Mouse (Mus musculus) kidney, postnatal 25 days (tissue): ENCODE results near the gene 9930111J21Rik2.
"Not testable (repeated sequence)": the region's sequence is repeated elsewhere in the genome, so short reads cannot be mapped to it uniquely, and the experiment has no call there.

ENCODE experiments used
- DNase-seq, 2 experiments: peaks; one replicate each; pipeline ENCODE4 v3.0.0; 2021; ENCODE audit warnings: mixed read lengths in 2 of 2

The 9930111J21Rik2 gene

DNA sequence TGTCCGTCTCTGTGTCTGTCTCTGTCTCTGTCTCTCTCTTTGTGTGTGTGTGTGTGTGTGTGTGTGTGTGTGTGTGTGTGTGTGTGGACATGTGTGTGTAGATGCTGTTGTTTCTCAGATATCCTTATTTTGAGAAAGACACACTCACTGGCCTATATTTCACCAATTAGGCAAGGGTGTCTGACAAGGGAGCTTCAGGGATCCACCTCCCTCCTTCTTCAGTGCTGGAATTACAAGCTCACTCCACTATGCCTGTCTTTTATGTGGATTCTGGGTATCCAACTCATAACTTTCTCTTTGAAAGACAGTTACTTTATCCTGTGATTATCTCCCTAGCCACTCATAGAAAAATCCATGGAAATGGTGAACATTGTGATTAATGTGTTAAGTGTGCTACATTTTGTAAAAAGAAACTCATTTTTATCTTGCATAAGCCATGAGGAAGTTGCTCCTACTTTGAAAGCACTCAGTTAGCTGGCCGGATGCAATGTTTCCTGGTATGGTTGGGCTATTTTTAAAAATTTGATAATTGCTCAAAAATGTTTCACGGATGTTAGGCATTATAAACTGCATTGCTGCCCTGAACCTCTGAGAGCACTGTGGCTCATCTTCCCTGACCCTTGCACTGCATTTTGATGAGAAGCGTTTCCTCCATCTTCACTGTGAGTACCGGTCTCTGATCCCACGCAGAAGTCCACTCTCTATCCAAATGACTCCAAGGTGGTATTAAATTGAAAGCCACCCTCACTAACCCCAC is 25.1 kb upstream of the 9930111J21Rik2 start, which contains the start of gene Ifi47:
TSS of gene Ifi47 (plus strand) at position 587 of the 757 bp plus-strand sequence.
- DNase-seq = peak; percentile 37 to 56

- DNase-seq = no peak
These were observed 17.3 kb upstream of the 9930111J21Rik2 start for GRCm38 (mm10) chr11:49068358-49068757.

GRCm38 (mm10) chr11:49063713-49064469 is 12.8 kb upstream of the 9930111J21Rik2 start, which contains the start of gene Tgtp2:
Tgtp2 (minus strand) TSS chr11:49064206.
- DNase-seq = peak in 1 of 2 experiments; percentile 33

GRCm38 (mm10) chr11:49061865-49062264 is 10.8 kb upstream of the 9930111J21Rik2 start:
- not testable (repeated sequence) for DNase-seq

DNA sequence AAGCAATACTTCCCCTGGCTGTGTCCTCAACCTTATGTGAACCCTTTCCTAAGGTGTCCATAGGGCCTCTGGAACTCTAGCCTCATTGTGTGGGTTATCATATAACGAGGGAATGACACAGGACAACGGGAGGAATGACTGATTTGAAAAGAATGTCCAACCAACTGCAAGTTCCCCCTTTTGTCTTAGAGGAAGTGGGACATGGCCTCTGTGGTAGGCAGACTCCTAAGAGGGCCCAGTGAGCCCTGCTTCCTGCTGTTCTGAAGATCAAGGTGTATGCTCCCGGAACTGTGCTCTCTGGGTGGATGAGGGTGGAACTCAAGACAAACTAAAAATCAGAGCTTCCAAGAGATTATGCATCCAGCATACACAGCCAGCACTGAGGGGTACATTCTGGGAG is 9.0 kb upstream of the 9930111J21Rik2 start:
- DNase-seq = not testable (repeated sequence)

DNA sequence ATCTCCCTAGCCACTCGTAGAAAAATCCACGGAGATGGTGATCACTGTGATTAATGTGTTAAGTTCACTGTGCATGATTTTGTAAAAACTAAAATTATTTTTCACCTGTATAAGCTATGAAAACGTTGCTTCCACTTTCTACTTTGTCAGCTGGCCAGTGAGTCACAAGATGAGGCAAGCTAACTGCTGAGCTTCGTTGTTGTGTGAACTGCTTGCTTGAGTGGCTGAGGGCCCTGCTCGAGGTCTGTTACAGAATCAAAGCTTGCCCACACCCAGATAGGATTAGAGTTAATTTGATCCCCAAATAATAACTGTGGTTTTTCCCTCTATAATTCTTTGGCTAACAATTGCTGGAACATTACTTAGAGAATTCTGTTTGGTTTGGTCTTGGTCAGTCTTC is 852 bp upstream of the 9930111J21Rik2 start:
- DNase-seq = not testable (repeated sequence)

DNA sequence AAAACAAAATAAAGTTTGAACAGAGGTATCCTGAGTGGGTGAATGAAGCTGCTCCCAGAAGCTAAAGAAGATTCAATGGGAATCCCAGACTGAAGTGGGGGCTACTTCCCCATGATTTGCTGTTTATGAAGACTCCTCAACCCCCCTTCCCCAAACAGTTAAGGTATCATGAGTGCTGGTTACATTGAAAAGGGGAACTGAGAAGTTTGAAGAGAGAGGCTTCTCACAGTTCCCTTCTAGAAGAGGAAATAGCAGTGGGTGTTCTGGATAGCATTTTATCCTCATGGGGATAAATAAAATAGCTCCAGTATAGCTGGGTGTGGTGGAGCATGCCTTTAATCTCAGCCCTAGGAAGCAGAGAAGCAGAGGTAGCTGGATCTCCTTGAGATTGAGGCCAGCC is 978 bp downstream of the 9930111J21Rik2 start:
- DNase-seq = not testable (repeated sequence)

GRCm38 (mm10) chr11:49012074-49012473 is 39.0 kb downstream of the 9930111J21Rik2 start:
- DNase-seq = not testable (repeated sequence)

GRCm38 (mm10) chr11:49006785-49007184 is 44.3 kb downstream of the 9930111J21Rik2 start:
- peak in 1 of 2 experiments; percentile 42 for DNase-seq

GRCm38 (mm10) chr11:49006317-49006716 is 44.7 kb downstream of the 9930111J21Rik2 start:
- not testable (repeated sequence) for DNase-seq

- not testable (repeated sequence) for DNase-seq
These were observed 50.6 kb downstream of the 9930111J21Rik2 start for GRCm38 (mm10) chr11:49000411-49000810.

- not testable (repeated sequence) for DNase-seq
These were observed 57.0 kb downstream of the 9930111J21Rik2 start, which contains the start of gene Tgtp1 for GRCm38 (mm10) chr11:48994018-48994417. Tgtp1 (minus strand) TSS chr11:48994172.

DNA sequence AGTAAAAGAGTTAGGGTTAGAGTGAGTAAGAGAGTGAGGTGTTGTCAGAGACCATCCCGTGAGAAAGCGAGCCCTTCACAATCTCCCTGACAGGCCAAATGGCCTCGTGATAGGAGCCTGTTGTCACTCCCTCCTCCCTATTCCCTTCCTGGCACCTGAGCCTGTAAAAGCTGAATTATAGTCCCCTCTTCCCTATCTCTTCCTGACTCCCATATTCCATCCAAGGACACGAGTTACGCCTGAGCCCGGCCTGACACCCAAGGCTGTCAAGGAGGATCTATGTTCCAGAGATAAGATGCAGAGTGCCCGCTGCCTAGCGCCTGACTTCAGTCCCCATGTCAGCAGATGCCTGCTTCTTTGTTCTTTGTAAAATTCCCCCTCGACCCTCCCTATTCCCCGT is 57.7 kb downstream of the 9930111J21Rik2 start:
- DNase-seq = peak in 1 of 2 experiments; percentile 25

- DNase-seq = peak; percentile 16 to 31
These were observed 59.1 kb downstream of the 9930111J21Rik2 start, which contains the start of gene Gm12185 for GRCm38 (mm10) chr11:48991740-48992520. Gm12185 (minus strand) TSS chr11:48992226.

DNA sequence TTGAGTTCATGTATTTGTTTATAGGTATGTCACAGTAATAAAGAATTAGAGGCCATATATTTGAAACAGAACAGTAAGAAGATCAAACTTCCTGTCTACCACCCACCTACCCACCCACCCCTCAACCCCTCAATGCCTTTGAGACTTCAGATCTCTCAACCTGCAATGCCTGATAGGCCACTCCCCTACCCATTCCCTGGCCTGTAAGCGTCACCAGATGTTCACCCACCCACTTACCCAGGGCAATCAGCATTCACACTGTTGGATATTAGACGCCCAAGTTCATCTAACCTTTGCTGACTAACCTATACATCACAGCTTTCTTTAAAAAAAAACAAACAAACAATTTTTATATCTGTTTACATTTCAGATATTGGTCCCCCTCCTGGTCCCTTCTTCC is 61.1 kb downstream of the 9930111J21Rik2 start:
- not testable (repeated sequence) for DNase-seq

DNA sequence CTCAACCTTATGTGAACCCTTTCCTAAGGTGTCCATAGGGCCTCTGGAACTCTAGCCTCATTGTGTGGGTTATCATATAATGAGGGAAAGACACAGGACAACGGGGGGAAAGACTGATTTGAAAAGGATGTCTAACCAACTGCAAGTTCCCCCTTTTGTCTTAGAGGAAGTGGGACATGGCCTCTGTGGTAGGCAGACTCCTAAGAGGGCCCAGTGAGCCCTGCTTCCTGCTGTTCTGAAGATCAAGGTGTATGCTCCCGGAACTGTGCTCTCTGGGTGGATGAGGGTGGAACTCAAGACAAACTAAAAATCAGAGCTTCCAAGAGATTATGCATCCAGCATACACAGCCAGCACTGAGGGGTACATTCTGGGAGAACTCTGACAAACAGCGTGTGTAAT is 62.8 kb downstream of the 9930111J21Rik2 start:
- not testable (repeated sequence) for DNase-seq

DNA sequence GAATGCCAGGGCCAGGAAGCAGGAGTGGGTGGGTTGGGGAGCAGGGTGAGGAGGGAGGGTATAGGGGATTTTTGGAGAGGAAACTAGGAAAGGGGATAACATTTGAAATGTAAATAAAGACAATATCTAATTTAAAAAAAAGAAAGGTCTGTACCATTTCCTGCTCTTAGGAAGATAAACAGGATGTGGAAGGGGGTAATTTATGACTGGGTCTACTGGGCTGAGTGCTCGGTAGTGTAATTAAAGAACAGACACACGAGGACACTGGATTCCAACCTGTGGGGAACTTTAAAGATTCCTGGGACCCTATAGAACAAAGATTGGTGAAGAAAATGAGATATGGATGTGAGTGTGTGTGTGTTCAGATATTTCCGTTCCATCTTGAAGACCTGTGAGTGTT is 68.2 kb downstream of the 9930111J21Rik2 start:
- DNase-seq = not testable (repeated sequence)

GRCm38 (mm10) chr11:48980052-48980451 is 71.0 kb downstream of the 9930111J21Rik2 start:
- not testable (repeated sequence) for DNase-seq

- not testable (repeated sequence) for DNase-seq
These were observed 71.8 kb downstream of the 9930111J21Rik2 start, which contains the start of gene 9930111J21Rik1 for GRCm38 (mm10) chr11:48979251-48979650. 9930111J21Rik1 (minus strand) TSS chr11:48979398.

GRCm38 (mm10) chr11:48978240-48978939 is 72.7 kb downstream of the 9930111J21Rik2 start, which contains the start of gene Olfr56:
Olfr56 (plus strand) TSS chr11:48978889.
- not testable (repeated sequence) for DNase-seq

DNA sequence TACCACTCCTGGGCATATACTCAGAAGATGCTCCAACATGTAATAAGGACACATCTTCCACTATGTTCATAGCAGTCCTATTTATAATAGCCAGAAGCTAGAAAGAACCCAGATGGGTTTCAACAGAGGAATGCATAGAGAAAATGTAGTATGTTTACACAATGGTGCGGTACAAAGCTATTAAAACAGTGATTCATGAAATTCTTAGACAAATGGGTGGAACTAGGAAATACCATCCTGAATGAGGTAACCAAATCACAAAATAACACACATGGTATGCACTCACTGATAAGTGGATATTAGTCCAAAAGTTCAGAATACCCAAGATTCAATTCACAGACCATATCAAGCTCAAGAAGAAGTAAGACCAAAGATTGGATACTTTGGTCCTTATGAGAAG is 76.4 kb downstream of the 9930111J21Rik2 start:
- DNase-seq = not testable (repeated sequence)
